Mouse (Mus musculus) MEL (cell line): ENCODE results near the gene Fmo5. TPM values are rescaled to one million over a fixed set of nuclear protein-coding genes. Genes with fewer than 3 reads are reported as not detected.

Source experiments
- DNase-seq: peaks from one replicate; pipeline ENCODE4 v3.0.0; 2011; ENCODE audit warnings: low read depth, low spot score
- H3K27ac ChIP-seq: 2 replicates; pipeline ENCODE4 v1.5.1; 2012; ENCODE audit warnings: low read depth, mild to moderate bottlenecking, control low read depth, low read length, moderate library complexity; ENCODE audit not compliant: control insufficient read depth
- H3K27me3 ChIP-seq, 2 experiments: fragments of 150-350 bp in 1 of 2; sonication (generic) in 1 of 2; 2 replicates each; pipeline ENCODE4 v1.6.1; 2012; ENCODE audit warnings: low read length in 2 of 2, mild to moderate bottlenecking in 2 of 2, improper control_type of control experiment in 1 of 2, moderate library complexity in 1 of 2; ENCODE audit not compliant: insufficient read depth in 2 of 2, control insufficient read depth in 1 of 2
- H3K36me3 ChIP-seq, 2 experiments: 2 replicates each; pipeline ENCODE4 v1.6.1; 2012 to 2014; ENCODE audit warnings: low read length in 2 of 2, improper control_type of control experiment in 1 of 2, inconsistent platforms in 1 of 2, mild to moderate bottlenecking in 1 of 2; ENCODE audit not compliant: insufficient read depth in 2 of 2, control insufficient read depth in 1 of 2
- H3K4me1 ChIP-seq, 2 experiments: fragments of 150-350 bp in 1 of 2; sonication (generic) in 1 of 2; 2 replicates each; pipeline ENCODE4 v1.6.1; 2012; ENCODE audit warnings: low read length in 2 of 2, improper control_type of control experiment in 1 of 2, mild to moderate bottlenecking in 1 of 2; ENCODE audit not compliant: insufficient read depth in 2 of 2, control insufficient read depth in 1 of 2
- H3K4me3 ChIP-seq, 2 experiments: fragments of 150-350 bp in 1 of 2; sonication (generic) in 1 of 2; 2 replicates each; pipeline ENCODE4 v1.5.1; 2012; ENCODE audit warnings: low read depth in 2 of 2, low read length in 2 of 2, mild to moderate bottlenecking in 2 of 2, moderate library complexity in 2 of 2, control low read depth in 1 of 2, improper control_type of control experiment in 1 of 2; ENCODE audit not compliant: control insufficient read depth in 1 of 2, insufficient read depth in 1 of 2
- H3K79me2 ChIP-seq: 2 replicates; pipeline ENCODE4 v1.6.1; 2012; ENCODE audit warnings: mild to moderate bottlenecking, low read length, moderate library complexity; ENCODE audit not compliant: control insufficient read depth, poor library complexity, insufficient read depth
- H3K9ac ChIP-seq: 2 replicates; pipeline ENCODE4 v1.6.1; 2012; ENCODE audit warnings: low read depth, mild to moderate bottlenecking, control low read depth, low read length, moderate library complexity; ENCODE audit not compliant: control insufficient read depth, poor library complexity, severe bottlenecking
- H3K9me3 ChIP-seq: fragments of 150-350 bp; sonication (generic); replicated peaks from 2 replicates; pipeline ENCODE4 v1.6.1; 2012; ENCODE audit warnings: mild to moderate bottlenecking, low read length, improper control_type of control experiment, moderate library complexity; ENCODE audit not compliant: insufficient read depth
- BHLHE40 ChIP-seq: IDR thresholded peaks from 2 replicates; pipeline ENCODE4 v1.6.1; 2012; ENCODE audit warnings: low read depth, mild to moderate bottlenecking, inconsistent platforms, low read length, improper control_type of control experiment, borderline replicate concordance
- E2F4 ChIP-seq: IDR thresholded peaks from 2 replicates; pipeline ENCODE4 v1.6.1; 2011; ENCODE audit warnings: low read depth, low read length, improper control_type of control experiment, borderline replicate concordance
- ELF1 ChIP-seq: IDR thresholded peaks from 2 replicates; pipeline ENCODE4 v1.6.1; 2014; ENCODE audit warnings: low read depth, mild to moderate bottlenecking, inconsistent platforms, low read length, improper control_type of control experiment, moderate library complexity
- EP300 ChIP-seq, 2 experiments: IDR thresholded peaks; 2 replicates each; pipeline ENCODE4 v1.6.1; 2011; ENCODE audit warnings: improper control_type of control experiment in 2 of 2, low read length in 2 of 2, low read depth in 1 of 2, mild to moderate bottlenecking in 1 of 2
- ETS1 ChIP-seq: IDR thresholded peaks from 2 replicates; pipeline ENCODE4 v1.6.1; 2012; ENCODE audit warnings: low read depth, mild to moderate bottlenecking, inconsistent platforms, low read length, improper control_type of control experiment, moderate library complexity
- GABPA ChIP-seq: IDR thresholded peaks from 2 replicates; pipeline ENCODE4 v1.6.1; 2012; ENCODE audit warnings: low read depth, mild to moderate bottlenecking, inconsistent platforms, low read length, improper control_type of control experiment, moderate library complexity
- GATA1 ChIP-seq: IDR thresholded peaks from 2 replicates; pipeline ENCODE4 v1.6.1; 2011; ENCODE audit warnings: low read depth, low read length, improper control_type of control experiment
- HCFC1 ChIP-seq: IDR thresholded peaks from 2 replicates; pipeline ENCODE4 v1.6.1; 2012; ENCODE audit warnings: low read depth, mild to moderate bottlenecking, inconsistent platforms, low read length, improper control_type of control experiment, moderate library complexity
- KAT2A ChIP-seq: conservative IDR thresholded peaks from 2 replicates; pipeline ENCODE4 v1.6.1; 2012; ENCODE audit warnings: low read depth, low read length, improper control_type of control experiment, inconsistent platforms
- MAFK ChIP-seq: IDR thresholded peaks from 2 replicates; pipeline ENCODE4 v1.6.1; 2011; ENCODE audit warnings: low read depth, mild to moderate bottlenecking, low read length, improper control_type of control experiment, borderline replicate concordance
- MAX ChIP-seq: IDR thresholded peaks from 2 replicates; pipeline ENCODE4 v1.6.1; 2011; ENCODE audit warnings: low read length, improper control_type of control experiment
- MAZ ChIP-seq: IDR thresholded peaks from 2 replicates; pipeline ENCODE4 v1.6.1; 2012; ENCODE audit warnings: low read depth, mild to moderate bottlenecking, inconsistent platforms, low read length, improper control_type of control experiment
- MEF2A ChIP-seq: IDR thresholded peaks from 2 replicates; pipeline ENCODE4 v1.6.1; 2014; ENCODE audit warnings: low read depth, mild to moderate bottlenecking, inconsistent platforms, low read length, improper control_type of control experiment; ENCODE audit not compliant: poor library complexity, insufficient replicate concordance, severe bottlenecking; ENCODE audit errors: extremely low read depth
- MYB ChIP-seq: IDR thresholded peaks from 2 replicates; pipeline ENCODE4 v1.6.1; 2011; ENCODE audit warnings: mild to moderate bottlenecking, low read depth, low read length, improper control_type of control experiment
- MYC ChIP-seq: IDR thresholded peaks from 2 replicates; pipeline ENCODE4 v1.6.1; 2011; ENCODE audit warnings: low read depth, mild to moderate bottlenecking, low read length, improper control_type of control experiment, moderate library complexity
- NELFE ChIP-seq: IDR thresholded peaks from 2 replicates; pipeline ENCODE4 v1.6.1; 2011; ENCODE audit warnings: low read depth, low read length, improper control_type of control experiment
- NRF1 ChIP-seq: IDR thresholded peaks from 2 replicates; pipeline ENCODE4 v1.6.1; 2014; ENCODE audit warnings: low read depth, mild to moderate bottlenecking, inconsistent platforms, low read length, improper control_type of control experiment, moderate library complexity; ENCODE audit not compliant: poor library complexity, insufficient read depth, severe bottlenecking
- POLR2AphosphoS5 ChIP-seq: IDR thresholded peaks from 2 replicates; pipeline ENCODE4 v1.6.1; 2012; ENCODE audit warnings: low read depth, borderline replicate concordance, mild to moderate bottlenecking, inconsistent platforms, low read length, moderate library complexity, mixed read lengths
- RCOR1 ChIP-seq: IDR thresholded peaks from 2 replicates; pipeline ENCODE4 v1.6.1; 2012; ENCODE audit warnings: low read depth, mild to moderate bottlenecking, inconsistent platforms, low read length, improper control_type of control experiment
- SMC3 ChIP-seq: IDR thresholded peaks from 2 replicates; pipeline ENCODE4 v1.6.1; 2011; ENCODE audit warnings: low read depth, low read length, improper control_type of control experiment
- TAL1 ChIP-seq: IDR thresholded peaks from 2 replicates; pipeline ENCODE4 v1.6.1; 2012; ENCODE audit warnings: mild to moderate bottlenecking, inconsistent platforms, low read length, moderate library complexity, mixed read lengths
- TCF12 ChIP-seq: IDR thresholded peaks from 2 replicates; pipeline ENCODE4 v1.6.1; 2014; ENCODE audit warnings: low read depth, mild to moderate bottlenecking, inconsistent platforms, low read length, improper control_type of control experiment, moderate library complexity
- UBTF ChIP-seq: IDR thresholded peaks from 2 replicates; pipeline ENCODE4 v1.6.1; 2012; ENCODE audit warnings: low read depth, mild to moderate bottlenecking, inconsistent platforms, low read length, improper control_type of control experiment, moderate library complexity, borderline replicate concordance; ENCODE audit not compliant: insufficient read depth
- USF1 ChIP-seq: IDR thresholded peaks from 2 replicates; pipeline ENCODE4 v1.6.1; 2014; ENCODE audit warnings: low read depth, mild to moderate bottlenecking, inconsistent platforms, low read length, improper control_type of control experiment, moderate library complexity
- USF2 ChIP-seq, 2 experiments: IDR thresholded peaks; 2 replicates each; pipeline ENCODE4 v1.6.1; 2011 to 2012; ENCODE audit warnings: improper control_type of control experiment in 2 of 2, low read length in 2 of 2, borderline replicate concordance in 1 of 2, inconsistent platforms in 1 of 2, low read depth in 1 of 2, mild to moderate bottlenecking in 1 of 2; ENCODE audit not compliant: insufficient read depth in 1 of 2
- ZKSCAN1 ChIP-seq: IDR thresholded peaks from 2 replicates; pipeline ENCODE4 v1.6.1; 2012; ENCODE audit warnings: low read depth, mild to moderate bottlenecking, inconsistent platforms, low read length, improper control_type of control experiment, moderate library complexity
- ZMIZ1 ChIP-seq: IDR thresholded peaks from 2 replicates; pipeline ENCODE4 v1.6.1; 2012; ENCODE audit warnings: low read depth, mild to moderate bottlenecking, inconsistent platforms, low read length, improper control_type of control experiment, moderate library complexity
- ZNF384 ChIP-seq: IDR thresholded peaks from 2 replicates; pipeline ENCODE4 v1.6.1; 2012; ENCODE audit warnings: low read depth, mild to moderate bottlenecking, inconsistent platforms, low read length, improper control_type of control experiment
- polyA plus RNA-seq, 2 experiments: library from polyadenylated mRNA; stranded (reverse) in 1 of 2; unstranded in 1 of 2; fragments of >175 nt in 1 of 2; fragments of >200 nt in 1 of 2; gene quantifications; 2 replicates each; pipeline versions ENCODE4 v1.2.1 to v1.2.4; 2012; ENCODE audit warnings: low replicate concordance in 2 of 2, low read depth in 1 of 2; ENCODE audit not compliant: insufficient read length in 2 of 2, insufficient read depth in 1 of 2, missing spikeins in 1 of 2
- total RNA-seq: library from RNA; depleted of rRNA; stranded (reverse); fragments of 300-350 nt; gene quantifications from 2 replicates; pipeline ENCODE4 v1.2.3, GENCODE M21; 2012

Gene Fmo5
- total and polyA plus RNA-seq, 3 experiments, result 0.12 to 0.39 TPM; not detected in 1

DNA sequence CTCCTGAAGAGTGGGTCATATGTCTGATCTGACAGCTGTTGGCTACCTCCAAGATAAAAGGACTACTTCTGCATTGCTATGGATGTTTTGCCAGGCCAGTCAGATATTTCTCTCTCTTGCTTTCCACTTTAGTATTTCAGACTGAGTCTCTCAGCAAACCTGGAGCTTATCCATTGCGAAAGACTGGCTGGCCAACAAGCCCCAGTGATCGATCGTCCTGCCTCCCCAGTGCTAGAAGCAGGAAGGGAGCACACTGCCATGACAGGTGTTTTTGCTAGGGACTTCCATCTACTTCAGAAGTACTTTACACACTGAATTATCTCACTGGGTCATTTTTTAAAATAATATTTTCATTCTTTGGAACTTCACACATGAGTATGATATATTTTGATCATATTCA, 49.8 kb downstream of the Fmo5 start:
- Histone ChIP-seq H3K4me1 (peaks cover 0 to 2% of the 10 kb centered on the region in 2 experiments; a peak in 1 of 4 replicates), H3K9ac (no peak overlapping the region), H3K79me2 (no peaks in the 10 kb centered on the region; the same call in 1 of the 2 replicates), H3K27me3 (no peaks in the 10 kb centered on the region), H3K4me3 (no peak overlapping the region), H3K36me3 (peaks cover 0 to 5% of the 10 kb centered on the region in 2 experiments; a peak in 2 of 4 replicates), H3K9me3 (no peaks in the 10 kb centered on the region), H3K27ac (no peak overlapping the region)
- TF ChIP-seq NELFE (no peak), EP300 (IDR thresholded peaks at IDR 0.05; ENCODE audit: low read depth in 1 of 2, low read length in 2 of 2) (no peak), ZMIZ1 (no peak), USF2 (IDR thresholded peaks at IDR 0.05; ENCODE audit: borderline replicate concordance in 1 of 2, insufficient read depth in 1 of 2, low read depth in 1 of 2, low read length in 2 of 2) (no peak), UBTF (no peak), TCF12 (no peak), NRF1 (no peak), MYC (no peak), E2F4 (no peak), GATA1 (no peak), SMC3 (no peak), ZKSCAN1 (no peak), KAT2A (no peak), POLR2AphosphoS5 (no peak), MEF2A (no peak), HCFC1 (no peak), GABPA (no peak), TAL1 (no peak)
- no peak for DNase-seq

DNA sequence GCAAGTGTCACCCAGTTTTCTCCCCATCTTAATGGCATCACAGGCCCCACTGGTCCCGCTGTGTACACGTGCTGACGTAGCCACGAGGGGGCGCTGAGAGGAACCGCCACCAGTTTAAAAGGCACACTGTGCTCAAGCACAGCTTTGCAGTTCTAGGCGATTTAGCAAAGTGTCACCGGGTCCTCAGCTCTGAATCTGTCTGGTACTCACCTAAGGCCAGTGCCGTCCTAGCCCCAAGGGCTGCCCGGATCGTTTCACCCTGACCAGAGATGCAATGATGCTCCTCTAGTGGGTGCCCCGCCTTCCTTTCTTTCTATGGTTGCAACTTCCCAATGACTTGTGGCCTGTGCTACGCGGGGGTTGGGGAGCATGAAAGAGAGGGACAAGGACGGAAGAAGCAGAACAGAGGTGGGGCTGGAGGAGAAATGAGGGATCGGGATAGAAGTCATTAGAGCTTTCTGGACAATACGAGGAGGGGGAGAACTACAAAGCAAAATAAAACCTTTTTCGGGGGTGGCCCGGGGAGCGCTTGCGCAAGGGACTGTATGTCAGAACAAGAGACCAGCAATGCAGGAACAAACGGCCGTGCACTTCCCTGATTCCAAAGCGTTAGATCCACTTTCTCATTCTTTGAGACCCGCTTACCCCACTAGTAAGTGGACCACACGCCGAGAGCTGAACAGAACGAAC, 52.2 kb downstream of the Fmo5 start:
- H3K79me2 ChIP-seq, result no peaks in the 10 kb centered on the region; the same call in 1 of the 2 replicates
- peak overlapping the region; percentile 72 for H3K9ac ChIP-seq
- H3K27ac ChIP-seq, result peak overlapping the region; percentile 68
- H3K27me3 ChIP-seq, result no peaks in the 10 kb centered on the region
- H3K4me3 ChIP-seq, result peak overlapping the region; percentile 67 to 80
- no peaks in the 10 kb centered on the region for H3K9me3 ChIP-seq
- DNase-seq, result peak; percentile 98
- peaks cover 2 to 12% of the 10 kb centered on the region in 2 experiments; a peak in 3 of 4 replicates for H3K4me1 ChIP-seq
- H3K36me3 ChIP-seq, result peaks cover 0 to 5% of the 10 kb centered on the region in 2 experiments; a peak in 2 of 4 replicates
- TF ChIP-seq POLR2AphosphoS5 (no peak), E2F4 (0 out of 2 replicates have a peak, but pooled peaks have one; percentile 74), MAX (peak; percentile 99), MAFK (no peak), ETS1 (peak; percentile 45), SMC3 (peak; percentile 95), USF2 (IDR thresholded peaks at IDR 0.05; ENCODE audit: borderline replicate concordance in 1 of 2, insufficient read depth in 1 of 2, low read depth in 1 of 2, low read length in 2 of 2) (no peak), EP300 (IDR thresholded peaks at IDR 0.05; ENCODE audit: low read depth in 1 of 2, low read length in 2 of 2) (no peak), BHLHE40 (peak; percentile 63; the same call in 1 of the 2 replicates), TAL1 (no peak), MYB (peak; percentile 44; the same call in 1 of the 2 replicates), RCOR1 (peak; percentile 68), USF1 (peak; percentile 78), ZNF384 (0 out of 2 replicates have a peak, but pooled peaks have one; percentile 29), MAZ (peak; percentile 97), ELF1 (no peak; the same call in 1 of the 2 replicates), GATA1 (no peak)
